Mouse (Mus musculus): Measurements from ENCODE around the gene Tmem63a.
"Not testable (repeated sequence)": the region's sequence is repeated elsewhere in the genome, so short reads cannot be mapped to it uniquely, and the experiment has no call there.

Tmem63a gene

DNA sequence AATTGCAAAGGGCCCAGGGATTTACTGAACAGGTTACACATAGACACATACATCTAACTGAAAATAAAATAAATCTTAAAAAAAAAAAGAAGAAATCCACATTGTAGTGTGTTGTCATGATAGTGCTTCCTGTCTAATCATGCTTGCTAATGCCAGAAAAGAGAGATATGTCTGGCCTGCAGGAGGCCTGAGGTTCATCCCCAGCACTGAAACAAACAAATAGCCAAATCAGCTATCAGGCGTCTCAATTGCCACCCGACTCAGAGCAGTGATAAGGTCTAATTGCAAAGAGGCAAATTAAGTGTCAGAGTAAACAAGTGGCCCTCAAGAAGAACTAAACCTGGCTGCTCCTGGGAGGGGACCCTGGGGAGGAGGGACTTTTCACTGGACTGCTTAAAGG, 12.5 kb upstream of the Tmem63a start:
- DNase-seq, result no peak

DNA sequence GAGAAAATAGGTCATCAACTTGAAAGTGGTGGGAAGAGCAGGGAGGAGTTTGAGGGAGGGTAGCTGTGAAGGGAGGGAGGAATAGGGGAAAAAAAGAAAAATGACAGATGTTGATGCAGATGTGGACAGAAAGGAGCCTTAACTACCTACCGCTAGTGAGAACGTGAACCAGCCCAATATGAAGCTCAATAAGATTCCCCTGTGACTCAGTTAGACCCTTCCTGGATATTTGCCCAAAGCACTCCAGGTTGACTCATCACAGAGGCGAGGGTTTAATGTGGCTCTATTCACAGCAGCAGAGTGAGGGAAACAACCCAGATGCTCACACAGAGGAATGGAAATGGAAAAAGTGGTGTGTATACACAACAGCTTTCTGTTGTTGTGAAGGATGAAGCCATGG, 11.0 kb upstream of the Tmem63a start:
- no peak for DNase-seq

DNA sequence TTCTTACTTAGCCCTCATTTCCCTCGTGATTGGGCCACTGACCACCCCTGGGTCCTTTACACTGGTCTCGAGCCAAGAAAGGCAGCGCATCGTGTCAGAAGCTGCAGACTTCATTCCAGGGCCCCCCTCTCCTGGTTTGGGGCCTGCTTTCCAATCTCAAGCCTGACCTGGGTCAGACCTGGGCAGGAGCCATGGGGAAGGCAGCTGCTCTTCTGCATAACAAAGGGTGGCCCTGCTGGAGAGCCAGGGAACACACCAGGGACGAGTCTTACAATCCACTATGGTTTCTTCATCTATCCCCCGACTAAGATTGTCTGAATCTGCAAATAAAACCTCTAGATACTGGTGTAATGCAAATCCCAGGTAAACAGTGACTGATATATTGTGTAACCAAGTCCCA, 8.5 kb upstream of the Tmem63a start:
- no peak for DNase-seq

DNA sequence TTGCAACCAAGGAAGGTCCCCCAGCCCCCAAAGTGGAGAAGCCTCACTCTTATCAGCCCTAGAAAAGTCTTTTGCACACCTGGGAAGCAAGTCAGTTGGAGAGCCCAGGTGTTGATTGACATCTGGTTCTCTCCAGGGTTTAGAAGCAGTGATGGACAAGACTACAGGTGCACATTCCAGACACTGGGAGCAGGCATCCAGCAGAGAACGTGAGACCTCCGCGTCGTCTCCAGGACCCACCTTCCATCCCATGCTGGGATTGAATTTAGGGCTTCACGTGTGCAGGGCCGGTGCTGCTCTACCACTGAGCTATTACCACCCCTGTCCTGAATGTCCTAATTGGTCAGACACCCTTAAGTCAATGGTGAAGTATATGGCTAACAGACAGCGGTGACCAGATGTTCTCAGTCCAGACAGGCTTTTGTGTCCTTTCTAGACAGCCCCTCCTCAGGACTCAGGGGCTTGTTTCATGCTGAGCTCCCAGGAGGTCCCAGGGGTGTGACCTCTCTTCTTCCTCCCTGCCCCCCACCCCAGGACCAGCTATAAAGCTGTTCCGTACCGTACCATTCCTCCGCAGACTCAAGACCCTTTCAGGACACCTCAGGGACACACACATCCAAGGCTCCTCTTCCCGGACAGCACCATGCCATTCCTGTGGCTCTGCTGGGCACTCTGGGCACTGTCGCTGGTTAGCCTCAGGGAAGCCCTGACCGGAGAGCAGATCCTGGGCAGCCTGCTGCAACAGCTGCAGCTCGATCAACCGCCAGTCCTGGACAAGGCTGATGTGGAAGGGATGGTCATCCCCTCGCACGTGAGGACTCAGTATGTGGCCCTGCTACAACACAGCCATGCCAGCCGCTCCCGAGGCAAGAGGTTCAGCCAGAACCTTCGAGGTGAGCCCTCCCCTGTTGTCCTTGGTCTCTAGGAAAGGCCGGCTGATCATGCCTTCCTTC, 7.4 kb upstream of the Tmem63a start, which contains the start of gene Lefty1:
Lefty1 (plus strand) TSS at position 556 of the 953 bp plus-strand sequence.
- no peak for DNase-seq

DNA sequence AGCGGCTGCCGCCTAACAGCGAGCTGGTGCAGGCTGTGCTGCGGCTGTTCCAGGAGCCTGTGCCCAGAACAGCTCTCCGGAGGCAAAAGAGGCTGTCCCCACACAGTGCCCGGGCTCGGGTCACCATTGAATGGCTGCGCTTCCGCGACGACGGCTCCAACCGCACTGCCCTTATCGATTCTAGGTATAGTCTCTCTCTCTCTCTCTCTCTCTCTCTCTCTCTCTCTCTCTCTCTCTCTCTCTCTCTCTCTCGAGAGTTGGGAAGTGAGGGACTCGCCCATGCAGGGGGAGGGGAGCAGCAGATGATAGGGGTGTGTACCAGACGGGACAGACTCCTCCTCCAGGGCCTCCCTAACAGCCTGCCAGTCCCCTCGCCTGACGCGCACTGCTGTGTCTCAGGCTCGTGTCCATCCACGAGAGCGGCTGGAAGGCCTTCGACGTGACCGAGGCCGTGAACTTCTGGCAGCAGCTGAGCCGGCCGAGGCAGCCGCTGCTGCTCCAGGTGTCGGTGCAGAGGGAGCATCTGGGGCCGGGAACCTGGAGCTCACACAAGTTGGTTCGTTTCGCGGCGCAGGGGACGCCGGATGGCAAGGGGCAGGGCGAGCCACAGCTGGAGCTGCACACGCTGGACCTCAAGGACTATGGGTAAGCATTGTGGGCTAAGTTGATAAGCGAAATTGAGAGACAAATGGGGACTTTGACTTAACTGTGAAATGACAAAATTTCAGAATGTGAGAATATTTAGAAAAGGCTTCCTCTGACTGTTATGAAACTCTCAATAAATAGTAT, 5.3 kb upstream of the Tmem63a start:
- not testable (repeated sequence) for DNase-seq

DNA sequence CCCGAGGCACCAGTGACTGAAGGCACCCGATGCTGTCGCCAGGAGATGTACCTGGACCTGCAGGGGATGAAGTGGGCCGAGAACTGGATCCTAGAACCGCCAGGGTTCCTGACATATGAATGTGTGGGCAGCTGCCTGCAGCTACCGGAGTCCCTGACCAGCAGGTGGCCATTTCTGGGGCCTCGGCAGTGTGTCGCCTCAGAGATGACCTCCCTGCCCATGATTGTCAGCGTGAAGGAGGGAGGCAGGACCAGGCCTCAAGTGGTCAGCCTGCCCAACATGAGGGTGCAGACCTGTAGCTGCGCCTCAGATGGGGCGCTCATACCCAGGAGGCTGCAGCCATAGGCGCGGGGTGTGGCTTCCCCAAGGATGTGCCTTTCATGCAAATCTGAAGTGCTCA, 4.5 kb upstream of the Tmem63a start:
- DNase-seq, result not testable (repeated sequence)

DNA sequence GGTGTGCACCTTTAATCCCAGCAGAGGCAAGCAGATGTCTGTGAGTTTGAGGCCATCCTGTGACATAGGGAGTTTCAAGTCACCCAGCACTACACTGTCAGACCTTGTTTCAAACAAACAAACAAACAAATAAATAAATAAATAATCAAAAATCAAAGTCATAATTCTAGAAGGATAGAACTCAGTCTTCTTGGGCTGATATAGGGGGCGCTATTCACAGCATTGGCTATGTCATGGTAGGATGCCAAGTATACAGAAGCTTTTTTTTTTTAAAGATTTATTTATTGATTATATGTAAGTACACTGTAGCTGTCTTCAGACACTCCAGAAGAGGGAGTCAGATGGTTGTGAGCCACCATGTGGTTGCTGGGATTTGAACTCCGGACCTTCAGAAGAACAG, 3.4 kb upstream of the Tmem63a start:
- DNase-seq, result not testable (repeated sequence)

DNA sequence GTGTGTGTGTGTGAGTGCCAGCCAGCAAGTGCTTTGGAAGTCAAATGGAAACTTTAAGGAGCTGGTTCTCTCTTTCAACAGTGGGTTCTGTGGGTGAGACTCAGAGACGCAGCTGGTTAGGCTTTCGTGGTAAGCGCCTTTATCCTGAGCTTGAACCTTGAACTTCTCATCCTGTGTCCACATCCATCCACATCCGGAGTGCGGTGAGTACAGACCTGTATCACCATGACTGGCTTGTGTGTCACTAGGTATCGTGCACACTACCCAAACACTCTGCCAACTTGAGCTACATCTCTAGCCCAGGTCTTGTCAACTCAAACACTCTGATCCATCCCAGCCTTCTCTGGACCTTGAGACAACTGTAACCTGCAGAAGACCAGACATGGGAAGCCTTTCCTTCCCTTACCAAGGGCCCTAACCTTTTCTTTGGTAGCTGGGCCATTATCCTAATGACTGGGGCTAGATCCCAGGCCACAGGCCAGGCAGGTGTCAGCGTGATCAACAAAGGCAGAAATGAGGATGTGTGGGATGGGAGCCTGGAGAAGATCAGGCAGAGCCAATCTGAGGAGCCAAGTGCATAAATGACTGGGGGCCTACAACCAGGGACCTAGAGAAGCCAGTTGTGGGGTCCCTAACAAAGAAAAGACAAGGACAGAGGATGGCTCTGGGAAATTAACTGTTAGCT, 1.2 kb upstream of the Tmem63a start:
- DNase-seq, result no peak

DNA sequence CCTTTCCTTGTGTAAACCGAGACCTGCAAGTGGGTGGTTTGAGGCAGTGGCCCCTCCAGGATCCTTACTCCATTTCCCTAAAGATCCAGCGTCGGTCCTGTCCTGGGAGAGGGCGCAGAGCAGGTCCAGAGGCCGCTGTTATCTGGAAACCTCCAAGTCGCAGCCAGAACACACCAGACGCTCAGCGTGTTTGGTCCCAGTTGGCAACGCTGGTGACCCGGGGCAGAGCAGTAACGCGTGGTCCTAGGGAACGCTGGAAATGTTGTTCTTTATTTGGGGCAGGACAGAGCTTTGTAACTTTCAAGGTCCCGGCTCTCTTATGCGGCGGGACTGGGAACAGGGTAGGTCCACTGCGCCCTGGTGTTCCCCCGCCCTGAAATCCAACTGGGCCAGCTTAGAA, 418 bp upstream of the Tmem63a start:
- peak; percentile 35 for DNase-seq

DNA sequence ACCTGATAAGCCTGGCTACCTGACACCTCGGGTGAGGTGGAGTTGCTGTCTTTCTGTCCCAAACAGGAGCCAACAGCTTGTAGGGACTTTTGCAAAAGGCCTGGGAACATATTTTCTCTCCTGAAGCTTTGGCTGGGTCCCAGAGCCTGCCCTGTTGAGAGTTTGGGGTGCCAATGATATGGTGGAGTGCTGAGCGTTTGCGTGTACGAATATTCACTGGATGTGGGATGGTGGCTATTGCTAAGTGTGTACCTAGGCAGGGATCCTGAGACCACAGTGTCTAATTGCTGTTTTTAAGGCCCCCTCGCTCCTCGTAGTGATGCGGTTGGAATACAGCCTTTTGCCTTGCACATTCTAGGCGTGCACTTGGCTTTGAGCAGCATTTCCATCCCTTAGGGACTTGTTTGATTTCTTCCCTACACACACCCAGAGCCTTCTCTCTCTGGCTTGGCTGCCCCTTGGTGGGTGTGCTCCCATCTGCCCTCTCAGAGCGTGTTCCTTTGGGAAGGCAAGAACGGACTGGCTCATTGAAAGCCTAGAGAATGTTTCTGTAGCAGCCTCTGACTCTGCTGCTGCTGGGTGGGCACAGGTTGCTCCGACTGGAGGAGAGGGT, 994 bp downstream of the Tmem63a start:
- DNase-seq, result no peak

DNA sequence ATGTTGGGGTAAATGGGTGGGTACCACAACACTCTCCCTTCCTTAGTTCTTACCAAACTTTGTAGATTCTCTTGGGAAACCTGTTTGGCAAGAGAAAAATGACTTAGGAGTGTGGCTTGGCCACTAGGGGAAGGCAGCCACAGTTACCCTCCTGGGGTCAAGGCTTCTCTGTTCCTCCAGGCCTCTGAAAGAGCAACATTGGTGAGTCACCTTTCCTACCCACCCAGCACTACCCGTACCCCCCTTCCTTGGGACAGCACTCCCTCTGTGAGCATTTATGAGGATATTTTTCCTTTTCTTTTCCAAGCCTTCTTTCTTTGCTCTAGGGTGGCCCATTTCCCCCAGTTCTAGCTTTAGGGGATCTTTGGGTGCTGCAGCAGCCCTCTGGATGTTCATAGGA, 1.8 kb downstream of the Tmem63a start:
- DNase-seq, result no peak

DNA sequence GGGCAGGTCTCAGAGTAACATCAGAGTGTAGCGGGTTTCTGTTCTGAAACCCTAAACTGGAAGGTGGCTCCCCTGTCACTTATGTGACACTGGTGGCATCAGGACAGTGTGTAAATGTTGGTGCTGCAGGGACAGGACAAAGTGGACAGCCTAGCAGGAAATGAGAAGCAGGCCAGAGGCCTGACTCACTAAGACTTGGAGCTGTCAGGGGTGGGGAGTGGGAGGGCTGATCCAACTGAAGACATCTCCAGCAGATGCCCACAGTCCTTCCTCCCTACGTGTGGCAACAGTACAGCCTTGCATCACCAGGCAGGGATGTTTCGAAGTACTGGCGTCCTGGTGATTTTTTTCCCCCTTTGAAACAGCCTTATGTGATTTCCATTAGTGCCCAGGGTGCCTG, 2.4 kb downstream of the Tmem63a start:
- no peak for DNase-seq

DNA sequence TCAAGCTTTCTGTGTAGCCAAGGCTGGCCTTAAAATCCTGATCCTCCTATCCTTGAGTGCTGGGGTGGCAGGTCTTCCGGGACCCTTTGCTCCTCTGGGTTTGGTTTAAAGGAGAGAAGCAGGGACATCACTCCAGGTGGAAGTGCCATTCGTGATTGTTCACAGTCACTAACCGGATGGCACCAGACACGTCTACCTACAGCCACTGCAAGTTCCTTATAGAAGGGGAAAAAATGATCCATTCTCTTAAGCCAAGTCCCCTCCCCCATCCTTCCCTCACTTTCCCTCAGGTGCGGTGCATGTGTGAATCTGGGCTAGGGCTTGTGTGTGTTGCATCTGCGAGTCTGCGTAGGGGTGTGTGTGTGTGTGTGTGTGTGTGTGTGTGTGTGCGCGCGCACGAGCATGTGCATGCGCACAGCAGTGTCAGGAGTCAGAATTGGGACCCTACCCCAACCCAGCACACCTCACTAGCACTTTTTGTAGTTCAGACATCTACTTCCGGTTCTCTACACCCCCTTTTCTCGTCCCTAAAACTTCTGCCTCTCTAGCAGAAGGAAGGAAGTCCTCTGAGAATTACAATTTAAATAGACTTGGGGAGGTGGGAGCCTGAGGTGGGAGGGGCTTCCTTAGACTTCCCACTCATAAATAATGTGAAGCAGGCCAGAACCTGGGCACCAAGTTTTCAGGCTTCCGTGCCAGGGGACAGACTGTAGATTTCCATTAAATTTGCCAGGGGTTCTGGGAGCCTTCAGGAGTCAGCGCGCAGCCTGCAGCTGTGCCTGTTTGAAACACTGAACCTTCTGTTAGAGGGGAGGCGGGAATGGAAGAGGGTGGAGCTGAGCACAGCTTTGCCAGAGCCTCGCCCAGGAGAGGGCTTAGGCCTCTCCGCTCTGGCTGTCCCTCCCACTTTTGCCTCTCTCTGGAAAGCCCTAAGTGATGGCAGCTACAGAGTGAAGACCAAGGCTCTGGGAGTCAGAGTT, 3.1 kb downstream of the Tmem63a start:
- no peak for DNase-seq

DNA sequence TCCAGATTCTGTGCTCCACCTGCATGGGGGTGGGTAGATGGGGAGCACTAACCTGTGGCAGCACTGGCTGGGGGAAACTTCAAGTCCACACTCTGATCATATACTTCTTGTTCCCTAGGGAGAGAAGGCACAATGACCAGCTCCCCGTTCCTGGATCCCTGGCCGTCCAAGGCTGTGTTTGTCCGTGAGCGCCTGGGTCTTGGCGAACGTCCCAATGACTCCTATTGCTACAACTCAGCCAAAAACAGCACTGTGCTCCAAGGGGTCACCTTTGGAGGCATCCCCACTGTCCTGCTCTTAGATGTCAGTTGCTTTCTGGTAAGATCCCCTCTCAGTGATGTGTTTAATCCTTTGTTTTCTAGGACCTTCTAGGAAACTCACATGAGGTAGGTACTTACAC, 4.3 kb downstream of the Tmem63a start:
- no peak for DNase-seq

DNA sequence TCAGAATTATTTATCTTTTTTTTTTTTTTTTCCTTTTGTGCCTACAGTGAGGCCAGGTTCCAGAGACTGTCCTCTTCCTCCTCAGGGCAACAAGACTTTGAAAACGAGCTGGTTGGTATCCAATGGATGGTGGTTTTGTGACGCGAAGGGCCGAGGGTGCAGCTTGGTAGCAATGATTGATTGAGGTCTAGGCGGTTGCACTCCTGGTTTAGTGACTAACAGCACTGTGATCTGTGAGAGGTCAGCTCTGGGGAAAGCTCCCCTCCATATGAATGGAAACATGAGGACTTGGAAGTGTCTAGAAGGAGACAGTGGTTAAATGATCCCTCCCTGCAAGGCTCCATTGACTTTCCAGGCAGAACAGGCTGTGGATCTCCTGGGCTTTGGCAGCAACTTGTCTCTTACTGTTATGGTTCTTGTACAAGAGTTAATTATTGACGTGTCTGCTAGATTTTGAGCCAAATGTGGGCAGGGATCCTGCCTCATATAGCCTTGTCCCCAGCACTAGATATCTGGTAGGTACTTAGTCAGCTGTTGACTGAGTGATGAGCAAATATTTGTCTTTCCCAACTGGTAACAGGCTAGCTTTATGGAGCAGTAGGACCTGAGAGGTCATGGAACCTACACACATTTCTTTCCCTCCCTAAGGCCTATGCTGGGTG, 10.1 kb downstream of the Tmem63a start:
- DNase-seq, result peak; percentile 78

DNA sequence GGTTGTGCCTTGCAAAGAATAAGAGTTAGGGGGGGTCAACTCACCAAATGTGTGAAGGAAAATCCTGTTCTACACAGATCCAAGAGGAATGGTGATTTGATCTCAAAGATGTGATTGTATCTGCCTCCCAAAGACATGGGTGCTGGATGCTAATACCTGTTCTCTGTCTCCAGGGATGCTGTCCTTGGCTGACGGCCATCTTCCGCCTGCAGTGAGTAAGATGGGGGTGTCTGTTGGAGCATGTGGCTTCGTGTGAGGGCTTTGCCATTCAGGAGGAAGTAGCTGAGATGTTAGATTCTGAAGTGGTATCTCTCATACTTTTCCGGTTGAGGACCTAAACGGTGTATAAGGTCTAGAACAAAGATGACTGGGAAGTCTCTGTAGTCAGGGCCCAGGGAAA, 10.7 kb downstream of the Tmem63a start:
- no peak for DNase-seq

DNA sequence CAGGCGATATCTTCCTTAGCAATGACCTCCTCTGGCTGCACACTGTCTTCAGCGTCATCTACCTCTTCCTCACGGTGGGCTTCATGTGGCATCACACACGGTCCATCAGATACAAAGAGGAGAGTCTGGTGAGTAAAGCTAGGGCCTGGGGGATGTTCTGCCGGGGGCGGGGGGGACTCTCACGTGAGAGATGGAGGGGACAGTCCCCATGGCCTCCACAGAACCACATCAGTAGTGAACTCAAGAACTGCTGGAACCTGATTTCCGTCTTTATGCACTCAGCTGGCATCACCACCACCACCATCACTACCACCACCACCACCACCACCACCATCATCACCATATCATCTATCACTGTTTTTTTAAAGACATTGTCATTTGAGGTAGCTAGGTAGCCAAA, 14.3 kb downstream of the Tmem63a start:
- no peak for DNase-seq

DNA sequence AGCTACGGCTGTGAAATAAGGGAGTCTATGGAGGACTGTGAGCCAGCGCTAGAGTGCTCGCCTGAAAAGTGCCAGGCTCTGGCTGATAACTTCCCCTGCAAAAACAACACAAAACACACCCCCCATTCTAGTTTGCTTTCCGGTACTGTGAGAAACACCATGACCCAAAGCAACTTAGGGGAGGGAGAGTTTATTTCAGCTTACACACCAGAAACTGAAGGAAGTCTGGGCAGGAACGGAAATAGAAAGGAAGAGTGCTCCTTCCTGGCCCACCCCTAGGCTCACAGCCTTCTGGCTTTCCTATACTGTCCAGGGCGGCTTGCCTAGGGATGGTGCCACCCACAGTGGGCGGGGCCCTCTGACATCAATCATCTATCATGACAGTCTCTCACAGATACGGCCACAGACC, 14.8 kb downstream of the Tmem63a start:
- DNase-seq, result peak; percentile 75

DNA sequence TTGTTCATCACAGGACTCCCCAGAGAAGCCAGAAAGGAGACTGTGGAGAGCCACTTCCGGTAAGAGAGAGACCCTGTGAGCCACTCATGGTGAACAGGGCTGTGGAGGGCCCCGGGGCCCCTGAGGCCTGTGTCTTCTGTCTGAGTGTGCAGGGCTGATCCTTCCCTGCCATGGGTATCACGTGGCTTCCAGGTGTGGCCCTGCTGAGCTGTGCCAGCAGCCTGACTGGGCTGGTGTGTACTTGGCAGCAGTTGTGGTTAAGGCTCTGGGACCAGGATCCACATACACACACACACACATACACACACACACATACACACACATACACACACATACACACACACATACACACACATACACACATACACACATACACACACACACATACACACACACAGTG, 15.8 kb downstream of the Tmem63a start:
- no peak for DNase-seq

DNA sequence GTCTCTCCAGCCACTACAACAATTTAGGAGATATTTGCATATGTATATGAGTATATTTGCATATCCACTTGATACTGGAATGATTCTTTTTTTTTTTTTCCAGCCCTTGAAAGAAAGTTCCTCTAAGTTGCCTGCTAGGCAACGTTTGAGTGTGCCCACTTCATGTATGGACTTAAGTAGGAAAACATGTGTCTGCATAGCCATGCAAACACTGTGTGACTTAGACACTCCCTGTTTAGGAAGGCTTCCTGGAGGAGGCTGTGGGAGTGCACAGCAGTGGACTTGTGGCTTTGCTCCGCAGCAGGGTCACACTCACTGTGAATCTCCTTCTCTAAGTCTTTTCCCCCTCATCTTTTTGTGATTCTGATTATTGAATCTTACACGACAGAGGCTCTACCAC, 16.7 kb downstream of the Tmem63a start:
- no peak for DNase-seq

DNA sequence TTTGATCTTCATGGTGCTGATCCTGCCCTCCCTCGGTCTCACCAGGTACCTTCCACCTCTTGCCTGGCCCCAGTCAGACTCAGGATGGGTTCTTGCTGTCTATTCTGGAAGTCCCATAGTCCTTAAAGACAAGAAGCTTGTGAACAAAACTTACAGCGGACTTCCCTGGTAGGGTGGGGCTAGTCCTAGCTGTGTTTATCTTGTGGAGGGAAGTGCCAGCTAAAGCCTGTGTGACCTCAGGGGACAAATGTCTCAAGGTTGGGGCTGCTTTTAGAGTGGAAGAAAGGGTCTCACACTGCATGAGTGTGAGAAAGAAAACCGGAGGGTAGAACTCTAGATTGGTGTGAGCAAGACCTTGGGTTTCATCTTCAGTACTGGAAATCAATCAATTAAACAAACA, 23.6 kb downstream of the Tmem63a start:
- no peak for DNase-seq

Data from kidney, adult 9 months (tissue).